In genomic region chr4:82711611-82712295, GRCm38 (mm10) we compare ENCODE assay signal across 30 mouse cellular contexts. TPM values are rescaled to one million over a fixed set of nuclear protein-coding genes. Genes with fewer than 3 reads are reported as not detected.
"Had no signal": no experiment of that assay in that cellular context is flagged by ENCODE, and none has a peak within 500 bp of the region (broad histone marks: within the 10 kb centered on the region; RNA-seq: fewer than 3 reads in every experiment).

No protein-coding gene starts in this region.

- H3K9ac ChIP-seq: embryonic facial prominence, embryonic 12.5 days; embryonic facial prominence, embryonic 13.5 days; embryonic facial prominence, embryonic 15.5 days; forebrain, embryonic 12.5 days; forebrain, embryonic 13.5 days; forebrain, embryonic 15.5 days; forebrain, postnatal 0 days had no signal

- H3K4me3 ChIP-seq: embryonic facial prominence, embryonic 10.5 days; embryonic facial prominence, embryonic 12.5 days; embryonic facial prominence, embryonic 13.5 days; embryonic facial prominence, embryonic 15.5 days; erythroblast, embryonic 14.5 days; forebrain, embryonic 10.5 days; forebrain, embryonic 12.5 days; forebrain, embryonic 13.5 days; forebrain, embryonic 15.5 days; gastrocnemius, adult 2 months; heart, adult 2 months had no signal

- H3K36me3 ChIP-seq: embryonic facial prominence, embryonic 10.5 days; embryonic facial prominence, embryonic 12.5 days; embryonic facial prominence, embryonic 13.5 days; embryonic facial prominence, embryonic 15.5 days; forebrain, embryonic 10.5 days; forebrain, embryonic 12.5 days; forebrain, embryonic 15.5 days had no signal

- H3K9me3 ChIP-seq: embryonic facial prominence, embryonic 10.5 days; embryonic facial prominence, embryonic 12.5 days; embryonic facial prominence, embryonic 13.5 days; embryonic facial prominence, embryonic 15.5 days; forebrain, embryonic 10.5 days; forebrain, embryonic 12.5 days; forebrain, embryonic 13.5 days; forebrain, embryonic 15.5 days had no signal

- ATAC-seq: forebrain, embryonic 13.5 days; forebrain, embryonic 14.5 days; forebrain, embryonic 15.5 days; forebrain, embryonic 16.5 days; forebrain, postnatal 0 days had no signal

- DNase-seq: cerebellum, adult 2 months; cerebellum, adult 8-10 months; cerebellum, adult 9-10 months; cerebellum, adult 9-11 months; cerebellum, postnatal 10 days; cerebellum, postnatal 14 days; cerebellum, postnatal 25 days; cerebellum, postnatal 36 days; embryo, embryonic 11 days; forebrain, postnatal 0 days; gastrocnemius, adult 2 months; gastrocnemius, postnatal 10 days; gastrocnemius, postnatal 14 days; gastrocnemius, postnatal 25 days; gastrocnemius, postnatal 36 days; heart, adult 18-20 months; heart, adult 2 months had no signal

- H3K27me3 ChIP-seq: embryonic facial prominence, embryonic 12.5 days; embryonic facial prominence, embryonic 15.5 days; forebrain, embryonic 13.5 days; forebrain, embryonic 15.5 days had no signal

- H3K27ac ChIP-seq: embryonic facial prominence, embryonic 10.5 days; embryonic facial prominence, embryonic 12.5 days; embryonic facial prominence, embryonic 13.5 days; embryonic facial prominence, embryonic 15.5 days; forebrain, embryonic 10.5 days; forebrain, embryonic 12.5 days; forebrain, embryonic 13.5 days; forebrain, embryonic 15.5 days; gastrocnemius, adult 2 months; heart, adult 2 months had no signal

- H3K4me2 ChIP-seq: embryonic facial prominence, embryonic 12.5 days; embryonic facial prominence, embryonic 13.5 days; embryonic facial prominence, embryonic 15.5 days; forebrain, embryonic 12.5 days; forebrain, embryonic 13.5 days; forebrain, embryonic 15.5 days had no signal

RNA-seq across cellular contexts. Expression of gene Nfib, which starts 6.2 kb away (rescaled TPM):
- total RNA-seq: common myeloid progenitor, adult 5-6 weeks; granulocyte monocyte progenitor cell, adult 5-6 weeks had no signal
- polyA plus RNA-seq: erythroblast, embryonic 14.5 days had no signal
